Mouse (Mus musculus): ENCODE measurements at regions not wholly inside any gene's neighbourhood (a gene's known extent, or its start where the extent isn't known, plus 50 kb on each side); places are given as distances from the start of the nearest gene placed in this dataset.

DNA sequence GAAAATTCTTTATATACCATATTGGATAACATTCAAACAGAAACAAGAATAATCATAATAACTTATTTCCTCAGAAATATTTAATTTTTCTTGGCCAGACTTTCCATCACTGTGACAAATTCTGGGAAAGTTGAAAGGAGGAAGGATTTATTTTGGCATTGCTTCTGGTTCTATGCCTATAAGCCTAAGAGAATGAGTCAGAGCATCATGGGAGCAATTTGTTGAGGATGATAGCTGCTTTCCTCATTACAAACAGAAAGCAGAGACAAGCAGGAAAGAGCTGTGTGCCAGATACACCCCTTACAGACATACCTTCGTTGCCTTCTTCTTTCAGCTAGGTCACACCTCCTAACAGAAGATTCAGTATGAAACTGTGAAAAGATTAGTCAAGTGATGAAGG lies 115.3 kb downstream of the Rgs21 start:
- WGBS, result 71% methylated on average over 1 of the region's 1 CpGs
- no peak overlapping the region for H3K9ac ChIP-seq
- ATAC-seq (ENCODE audit: low FRiP score), result no peak

DNA sequence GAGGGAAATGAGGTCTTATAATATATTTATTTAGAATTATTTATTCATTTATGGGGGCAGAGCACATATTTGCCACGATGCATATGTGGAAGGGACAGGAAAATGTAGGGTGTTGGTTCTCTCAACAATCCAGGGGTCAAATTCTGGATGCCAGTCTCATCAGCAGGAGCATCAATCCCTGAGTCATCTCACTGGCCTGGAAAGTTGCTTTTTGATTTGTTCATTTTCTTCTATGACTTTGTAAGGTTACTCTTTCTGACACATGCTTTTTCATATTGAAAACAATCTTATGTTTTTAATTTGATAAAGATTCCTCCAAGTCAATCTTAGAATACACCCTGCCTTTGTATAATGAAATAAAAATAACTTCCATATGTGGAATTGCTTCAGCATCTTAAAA lies 115.7 kb downstream of the Rgs21 start:
- Histone ChIP-seq H3K27ac (no peak overlapping the region), H3K4me3 (replicated peaks; ENCODE audit: low read length) (no peak overlapping the region), H3K4me2 (replicated peaks) (no peak overlapping the region), H3K9ac (no peak overlapping the region), H3K36me3 (replicated peaks; ENCODE audit: control insufficient read depth, insufficient read depth) (no peaks in the 10 kb centered on the region), H3K27me3 (ENCODE audit: control insufficient read depth, insufficient read depth, low read length) (no peaks in the 10 kb centered on the region), H3K9me3 (ENCODE audit: control insufficient read depth, low read length) (no peaks in the 10 kb centered on the region), H3K4me1 (replicated peaks; ENCODE audit: control insufficient read depth, insufficient read depth, low read length) (no peaks in the 10 kb centered on the region)
- DNase-seq (ENCODE audit: low spot score) (no peak), ATAC-seq (ENCODE audit: low FRiP score) (no peak)
- 81% methylated on average over 1 of the region's 1 CpGs for WGBS

More for the DNA sequence above, 115.3 kb downstream of the Rgs21 start:
- H3K4me3 ChIP-seq (replicated peaks; ENCODE audit: low read length), result no peak overlapping the region
- H3K27ac ChIP-seq, result no peak overlapping the region
- H3K36me3 ChIP-seq (replicated peaks; ENCODE audit: control insufficient read depth, insufficient read depth), result no peaks in the 10 kb centered on the region
- no peaks in the 10 kb centered on the region for H3K9me3 ChIP-seq (ENCODE audit: control insufficient read depth, low read length)
- H3K27me3 ChIP-seq (ENCODE audit: control insufficient read depth, insufficient read depth, low read length), result no peaks in the 10 kb centered on the region
- DNase-seq (ENCODE audit: low spot score), result no peak
- H3K4me2 ChIP-seq (replicated peaks), result no peak overlapping the region
- no peaks in the 10 kb centered on the region for H3K4me1 ChIP-seq (replicated peaks; ENCODE audit: control insufficient read depth, insufficient read depth, low read length)

DNA sequence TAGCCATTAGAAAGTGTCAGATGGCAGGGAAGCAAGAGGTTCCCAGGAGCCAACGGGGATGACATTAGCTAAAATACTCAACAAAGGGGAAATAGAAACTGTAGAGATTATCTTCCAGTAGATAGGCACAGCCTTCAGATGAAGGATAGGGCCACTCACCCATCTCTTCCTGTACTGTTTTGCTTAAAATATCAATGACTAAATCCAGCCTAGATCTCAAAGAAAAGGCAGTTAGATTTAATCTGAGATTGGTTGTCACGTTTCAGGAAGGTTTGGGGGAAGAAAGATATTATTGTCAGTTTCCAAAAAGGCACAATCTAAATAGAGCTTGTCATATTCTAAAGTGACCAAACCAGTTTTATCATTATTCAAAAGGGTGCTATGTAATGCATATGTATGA lies 130.8 kb downstream of the Rgs21 start:
- no peak overlapping the region for H3K27ac ChIP-seq
- DNase-seq (ENCODE audit: low spot score) (no peak), ATAC-seq (ENCODE audit: low FRiP score) (no peak)
- no peaks in the 10 kb centered on the region for H3K36me3 ChIP-seq (replicated peaks; ENCODE audit: control insufficient read depth, insufficient read depth)
- no peak overlapping the region for H3K9ac ChIP-seq
- H3K9me3 ChIP-seq (ENCODE audit: control insufficient read depth, low read length), result no peaks in the 10 kb centered on the region
- no peak overlapping the region for H3K4me2 ChIP-seq (replicated peaks)
- H3K4me3 ChIP-seq (replicated peaks; ENCODE audit: low read length), result no peak overlapping the region
- 88% methylated on average over 2 of the region's 2 CpGs for WGBS
- no peaks in the 10 kb centered on the region for H3K4me1 ChIP-seq (replicated peaks; ENCODE audit: control insufficient read depth, insufficient read depth, low read length)
- no peaks in the 10 kb centered on the region for H3K27me3 ChIP-seq (ENCODE audit: control insufficient read depth, insufficient read depth, low read length)

DNA sequence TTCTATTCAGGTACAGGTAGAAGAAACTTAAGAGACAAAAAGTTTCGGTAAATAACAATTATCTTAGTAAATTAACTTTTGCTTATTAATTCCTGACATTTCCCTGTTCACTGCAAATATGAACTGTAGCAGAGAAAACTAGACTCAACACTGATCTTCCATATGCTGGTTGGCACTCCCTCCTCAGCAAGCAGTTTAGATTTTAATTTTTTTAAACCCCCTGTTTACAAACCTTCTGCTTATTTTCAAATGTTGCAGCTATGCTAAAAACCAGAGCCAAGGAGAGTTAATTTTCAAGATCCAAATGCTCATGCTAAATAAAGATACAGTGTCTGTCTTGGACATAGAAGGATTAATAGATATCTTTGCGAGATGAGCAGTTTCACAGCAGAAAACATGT lies 134.7 kb downstream of the Rgs21 start:
- H3K27ac ChIP-seq, result no peak overlapping the region
- 92% methylated on average over 2 of the region's 2 CpGs for WGBS
- H3K4me2 ChIP-seq (replicated peaks), result no peak overlapping the region
- no peaks in the 10 kb centered on the region for H3K4me1 ChIP-seq (replicated peaks; ENCODE audit: control insufficient read depth, insufficient read depth, low read length)
- ATAC-seq (ENCODE audit: low FRiP score), result no peak
- H3K36me3 ChIP-seq (replicated peaks; ENCODE audit: control insufficient read depth, insufficient read depth), result no peaks in the 10 kb centered on the region
- H3K9me3 ChIP-seq (ENCODE audit: control insufficient read depth, low read length), result no peaks in the 10 kb centered on the region
- H3K9ac ChIP-seq, result no peak overlapping the region
- no peak for DNase-seq (ENCODE audit: low spot score)
- H3K27me3 ChIP-seq (ENCODE audit: control insufficient read depth, insufficient read depth, low read length), result no peaks in the 10 kb centered on the region
- no peak overlapping the region for H3K4me3 ChIP-seq (replicated peaks; ENCODE audit: low read length)

DNA sequence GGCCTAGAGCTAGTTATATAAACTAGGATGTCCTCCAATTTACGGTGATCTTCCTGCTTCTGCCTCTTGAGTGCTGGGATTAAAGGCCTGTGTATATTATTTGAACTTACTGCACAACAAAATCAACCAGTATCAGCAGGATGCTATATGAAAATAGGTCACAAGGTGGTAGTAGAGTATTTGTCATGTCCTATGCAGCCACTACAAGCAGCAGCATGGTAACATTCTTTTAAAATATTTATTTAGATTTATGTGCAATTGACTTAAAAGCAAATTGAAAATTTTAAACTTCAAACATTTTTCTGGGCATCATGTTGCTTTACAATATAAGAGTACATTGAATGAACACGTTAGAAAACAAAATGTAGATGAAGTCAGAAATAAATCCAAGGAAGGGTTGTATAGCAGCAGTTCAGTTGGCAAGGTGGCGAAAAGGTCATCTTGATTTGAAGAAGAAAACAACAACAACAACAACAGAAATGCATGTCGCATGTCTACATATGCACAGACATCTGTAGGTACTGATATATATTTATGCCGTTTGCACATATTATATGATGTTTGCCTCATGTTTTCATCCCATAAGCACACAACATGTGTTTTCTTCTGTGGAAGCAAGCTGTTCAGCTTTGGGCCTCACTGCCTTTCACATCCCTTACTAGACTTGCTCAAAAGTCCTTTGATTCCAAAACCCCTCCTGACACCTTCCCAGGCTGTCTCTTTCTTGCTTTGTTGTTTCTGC lies 135.8 kb downstream of the Rgs21 start:
- WGBS, result 85% methylated on average over 5 of the region's 5 CpGs
- H3K9ac ChIP-seq, result no peak overlapping the region
- no peaks in the 10 kb centered on the region for H3K9me3 ChIP-seq (ENCODE audit: control insufficient read depth, low read length)
- no peaks in the 10 kb centered on the region for H3K36me3 ChIP-seq (replicated peaks; ENCODE audit: control insufficient read depth, insufficient read depth)
- H3K27ac ChIP-seq, result no peak overlapping the region
- ATAC-seq (ENCODE audit: low FRiP score), result peak; percentile 40; the same call in 1 of the 2 replicates
- DNase-seq (ENCODE audit: low spot score), result peak; percentile 81
- H3K4me1 ChIP-seq (replicated peaks; ENCODE audit: control insufficient read depth, insufficient read depth, low read length), result no peaks in the 10 kb centered on the region
- H3K4me2 ChIP-seq (replicated peaks), result no peak overlapping the region
- H3K4me3 ChIP-seq (replicated peaks; ENCODE audit: low read length), result no peak overlapping the region
- H3K27me3 ChIP-seq (ENCODE audit: control insufficient read depth, insufficient read depth, low read length), result no peaks in the 10 kb centered on the region

DNA sequence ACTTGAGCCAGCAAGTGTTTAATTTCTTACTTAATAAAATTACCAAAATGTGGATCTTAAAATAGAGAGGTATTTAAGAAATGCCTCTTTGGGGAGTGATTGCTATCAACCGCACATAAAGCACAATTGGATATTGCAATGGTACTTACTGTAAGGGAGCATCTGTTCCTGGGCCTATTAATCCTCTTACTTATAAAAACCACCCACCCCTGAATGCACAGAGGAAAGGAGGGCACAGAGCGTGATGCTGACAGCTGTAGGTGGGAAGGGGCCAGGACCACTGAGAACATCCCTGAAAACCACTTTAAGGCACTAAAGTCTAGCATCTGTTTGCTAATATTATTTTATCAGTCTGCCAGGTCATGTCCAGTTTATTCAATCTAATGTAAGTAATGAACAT lies 146.1 kb downstream of the Rgs21 start:
- ATAC-seq (ENCODE audit: low FRiP score) (no peak), DNase-seq (ENCODE audit: low spot score) (no peak)

DNA sequence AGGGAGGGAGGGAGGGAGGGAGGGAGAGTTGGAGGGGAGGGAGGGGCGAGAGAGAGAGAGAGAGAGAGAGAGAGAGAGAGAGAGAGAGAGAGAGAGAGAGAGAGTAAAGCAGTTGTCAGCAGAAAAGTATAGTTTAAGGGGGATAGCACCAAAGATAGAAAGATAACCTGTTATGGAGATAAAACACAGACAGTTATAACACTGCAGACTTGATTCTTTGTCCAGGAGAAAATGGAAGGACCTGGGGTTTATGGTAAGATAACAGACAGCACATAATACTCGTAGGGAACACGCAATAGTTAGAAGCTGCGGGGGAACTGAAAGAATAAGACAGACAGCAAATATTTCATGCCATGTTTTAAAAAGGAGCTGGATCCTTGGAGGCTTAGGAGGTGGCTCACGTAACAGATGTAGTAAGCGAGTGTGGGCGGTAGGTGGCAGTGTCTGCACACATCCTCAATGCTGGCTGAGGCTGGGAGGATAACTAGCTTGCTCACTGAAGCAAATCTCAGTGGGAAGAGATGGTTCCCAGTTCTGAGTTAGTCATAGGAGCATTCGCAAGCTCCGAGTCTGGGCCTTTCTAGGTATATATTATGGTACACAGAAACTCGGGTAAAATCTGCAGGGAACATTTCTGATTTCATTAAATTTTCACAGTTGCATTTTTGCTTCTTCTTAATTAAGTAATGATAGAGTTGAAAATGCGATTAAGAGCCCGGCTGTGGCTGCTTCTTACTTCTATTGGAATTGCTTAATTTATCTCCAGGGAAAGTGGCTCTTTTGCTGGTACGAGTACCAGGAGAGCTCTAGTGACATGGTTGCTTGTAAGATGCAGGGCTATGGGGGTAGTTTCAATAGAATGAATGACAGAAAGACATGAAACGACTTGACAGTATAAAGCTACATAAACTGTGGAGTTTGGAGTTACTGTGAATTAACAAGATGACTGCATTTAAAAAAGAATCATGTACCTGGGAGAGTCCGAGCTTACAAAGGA lies 157.6 kb upstream of the Rgs1 start:
- no peaks in the 10 kb centered on the region for H3K9me3 ChIP-seq (ENCODE audit: control insufficient read depth, low read length)
- no peaks in the 10 kb centered on the region for H3K36me3 ChIP-seq (replicated peaks; ENCODE audit: control insufficient read depth, insufficient read depth)
- no peaks in the 10 kb centered on the region; the same call in 1 of the 2 replicates for H3K4me1 ChIP-seq (replicated peaks; ENCODE audit: control insufficient read depth, insufficient read depth, low read length)
- no peaks in the 10 kb centered on the region for H3K27me3 ChIP-seq (ENCODE audit: control insufficient read depth, insufficient read depth, low read length)
- 0 out of 2 replicates have a peak overlapping the region, but pooled peaks have one; percentile 2 for H3K4me2 ChIP-seq (replicated peaks)
- DNase-seq (ENCODE audit: low spot score), result peak; percentile 90
- 29% methylated on average over 14 of the region's 15 CpGs for WGBS
- H3K4me3 ChIP-seq (replicated peaks; ENCODE audit: low read length), result no peak overlapping the region
- 0 out of 2 replicates have a peak overlapping the region, but pooled peaks have one; percentile 2 for H3K27ac ChIP-seq
- H3K9ac ChIP-seq, result no peak overlapping the region
- ATAC-seq (ENCODE audit: low FRiP score), result peak; percentile 93

More for the DNA sequence above, 146.1 kb downstream of the Rgs21 start:
- H3K9me3 ChIP-seq (ENCODE audit: control insufficient read depth, low read length), result no peaks in the 10 kb centered on the region
- no peak overlapping the region for H3K27ac ChIP-seq
- no peak overlapping the region for H3K4me2 ChIP-seq (replicated peaks)
- no peaks in the 10 kb centered on the region for H3K4me1 ChIP-seq (replicated peaks; ENCODE audit: control insufficient read depth, insufficient read depth, low read length)
- H3K36me3 ChIP-seq (replicated peaks; ENCODE audit: control insufficient read depth, insufficient read depth), result no peaks in the 10 kb centered on the region
- H3K4me3 ChIP-seq (replicated peaks; ENCODE audit: low read length), result no peak overlapping the region
- WGBS, result 66% methylated on average over 2 of the region's 2 CpGs
- H3K27me3 ChIP-seq (ENCODE audit: control insufficient read depth, insufficient read depth, low read length), result no peaks in the 10 kb centered on the region
- no peak overlapping the region for H3K9ac ChIP-seq

DNA sequence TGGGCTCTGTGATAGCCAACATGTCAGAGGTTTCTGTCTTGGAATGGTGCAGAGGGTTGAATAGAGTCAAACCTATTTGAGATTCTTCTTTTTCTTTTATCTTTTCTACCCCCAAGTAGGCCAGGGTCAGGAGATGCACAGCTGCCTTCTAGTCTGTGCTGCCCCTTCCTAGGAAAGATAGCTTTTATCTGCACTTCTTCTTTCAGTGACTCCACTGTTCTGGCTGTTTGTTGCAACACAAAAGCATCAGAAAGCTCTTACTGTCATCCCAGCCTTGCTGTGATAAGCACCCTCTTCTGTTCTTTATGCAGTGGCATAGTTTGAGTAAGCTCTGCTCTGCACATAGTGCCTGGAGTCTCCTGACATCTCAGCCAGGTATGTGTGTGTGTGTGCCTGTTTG lies 156.7 kb upstream of the Rgs1 start:
- H3K27me3 ChIP-seq (ENCODE audit: control insufficient read depth, insufficient read depth, low read length), result no peaks in the 10 kb centered on the region
- H3K36me3 ChIP-seq (replicated peaks; ENCODE audit: control insufficient read depth, insufficient read depth), result no peaks in the 10 kb centered on the region
- ATAC-seq (ENCODE audit: low FRiP score) (no peak), DNase-seq (ENCODE audit: low spot score) (no peak)
- no peak overlapping the region for H3K4me3 ChIP-seq (replicated peaks; ENCODE audit: low read length)
- H3K9ac ChIP-seq, result no peak overlapping the region
- no peak overlapping the region for H3K27ac ChIP-seq
- H3K9me3 ChIP-seq (ENCODE audit: control insufficient read depth, low read length), result no peaks in the 10 kb centered on the region
- H3K4me1 ChIP-seq (replicated peaks; ENCODE audit: control insufficient read depth, insufficient read depth, low read length), result no peaks in the 10 kb centered on the region; the same call in 1 of the 2 replicates
- H3K4me2 ChIP-seq (replicated peaks), result no peak overlapping the region

DNA sequence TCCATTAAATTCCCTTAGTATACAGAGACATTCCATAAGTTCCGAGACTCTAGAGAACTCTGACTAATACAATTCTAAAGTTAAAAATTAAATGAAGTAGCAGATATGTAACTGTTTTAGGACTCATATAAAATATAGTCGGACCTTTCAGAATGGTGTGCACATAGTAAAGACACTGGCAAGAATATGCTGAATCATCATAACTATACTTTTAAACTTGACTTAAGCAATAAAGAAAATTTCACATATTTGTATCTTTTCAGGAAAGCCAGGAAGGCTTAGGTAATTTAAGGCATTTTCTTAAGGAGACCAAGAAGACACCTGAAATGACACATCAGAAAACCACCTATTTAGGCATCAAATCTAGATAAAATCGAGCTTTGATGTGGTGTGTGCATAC lies 156.0 kb upstream of the Rgs1 start:
- no peak overlapping the region for H3K27ac ChIP-seq
- H3K9me3 ChIP-seq (ENCODE audit: control insufficient read depth, low read length), result no peaks in the 10 kb centered on the region
- H3K4me1 ChIP-seq (replicated peaks; ENCODE audit: control insufficient read depth, insufficient read depth, low read length), result no peaks in the 10 kb centered on the region; the same call in 1 of the 2 replicates
- no peaks in the 10 kb centered on the region for H3K36me3 ChIP-seq (replicated peaks; ENCODE audit: control insufficient read depth, insufficient read depth)
- H3K27me3 ChIP-seq (ENCODE audit: control insufficient read depth, insufficient read depth, low read length), result no peaks in the 10 kb centered on the region
- H3K4me3 ChIP-seq (replicated peaks; ENCODE audit: low read length), result no peak overlapping the region
- H3K9ac ChIP-seq, result no peak overlapping the region
- ATAC-seq (ENCODE audit: low FRiP score) (no peak), DNase-seq (ENCODE audit: low spot score) (no peak)
- no peak overlapping the region for H3K4me2 ChIP-seq (replicated peaks)
- 81% methylated on average over 3 of the region's 3 CpGs for WGBS
